Mouse (Mus musculus) liver, postnatal 0 days (tissue): ENCODE measurements around the gene Nav1. TPM values are rescaled to one million over a fixed set of nuclear protein-coding genes. Genes with fewer than 3 reads are reported as not detected.
"Not testable (repeated sequence)": the region's sequence is repeated elsewhere in the genome, so short reads cannot be mapped to it uniquely, and the experiment has no call there.

ENCODE experiments used
- ATAC-seq: fragments of 200-750 bp; cut with Nextera tagmentation; 2 replicates; pipeline ENCODE4 v1.8.0; 2017; ENCODE audit warnings: mild to moderate bottlenecking, moderate library complexity
- DNase-seq: peaks from one replicate; pipeline ENCODE4 v3.0.0-alpha.2; 2016
- H3K27ac ChIP-seq: fragments of 300-500 bp; sonication (generic); 2 replicates; pipeline ENCODE4 v1.5.1; 2014; ENCODE audit warnings: antibody characterized with exemption, moderate library complexity, mild to moderate bottlenecking, low read depth
- H3K27me3 ChIP-seq: fragments of 300-500 bp; sonication (generic); 2 replicates; pipeline ENCODE4 v1.6.1; 2014; ENCODE audit warnings: low read length, control low read depth, mixed read lengths; ENCODE audit not compliant: insufficient read depth
- H3K36me3 ChIP-seq: fragments of 300-500 bp; sonication (generic); replicated peaks from 2 replicates; pipeline ENCODE4 v1.6.1; 2014; ENCODE audit warnings: mild to moderate bottlenecking, control low read depth, low read length, moderate library complexity, mixed read lengths; ENCODE audit not compliant: insufficient read depth
- H3K4me1 ChIP-seq: fragments of 300-500 bp; sonication (generic); 2 replicates; pipeline ENCODE4 v1.6.1; 2014; ENCODE audit warnings: antibody characterized with exemption, mild to moderate bottlenecking, control low read depth; ENCODE audit not compliant: insufficient read depth
- H3K4me2 ChIP-seq: fragments of 300-500 bp; sonication (generic); 2 replicates; pipeline ENCODE4 v1.6.1; 2014; ENCODE audit warnings: low read depth, mild to moderate bottlenecking, low read length, moderate library complexity, mixed read lengths
- H3K4me3 ChIP-seq: fragments of 300-500 bp; sonication (generic); 2 replicates; pipeline ENCODE4 v1.5.1; 2014; ENCODE audit warnings: low read depth, low read length
- H3K9ac ChIP-seq: fragments of 300-500 bp; sonication (generic); replicated peaks from 2 replicates; pipeline ENCODE4 v1.6.1; 2014; ENCODE audit warnings: mild to moderate bottlenecking, moderate library complexity
- H3K9me3 ChIP-seq: fragments of 300-500 bp; sonication (generic); 2 replicates; pipeline ENCODE4 v1.6.1; 2016; ENCODE audit warnings: mild to moderate bottlenecking, control low read depth, low read length, mixed read lengths
- CTCF ChIP-seq: sonication (generic); IDR thresholded peaks from 2 replicates; pipeline ENCODE4 v1.5.1; 2016; ENCODE audit warnings: antibody characterized with exemption, low read depth
- EP300 ChIP-seq: IDR thresholded peaks from 2 replicates; pipeline ENCODE4 v1.6.1; 2016; ENCODE audit warnings: antibody characterized with exemption, low read depth, mild to moderate bottlenecking
- WGBS: fragments of 180-500 bp; shearing (Covaris S2); extraction: QIAGEN DNeasy Blood & Tissue Kit; methylation state at CpG from one replicate; pipeline ENCODE4 v1.1.7; 2014; ENCODE audit not compliant: insufficient replicate concordance; 5-methylcytosine and 5-hydroxymethylcytosine counted together
- polyA plus RNA-seq: library from polyadenylated mRNA; unstranded; fragments of >200 nt; fragmentation: Nextera tagmentation; extraction: Ambion mirVana; gene quantifications from 2 replicates; pipeline ENCODE4 v1.2.1, GENCODE M21; 2015

Gene Nav1
- polyA plus RNA-seq, 1 experiment from 2014 or later: 0.94 TPM

DNA sequence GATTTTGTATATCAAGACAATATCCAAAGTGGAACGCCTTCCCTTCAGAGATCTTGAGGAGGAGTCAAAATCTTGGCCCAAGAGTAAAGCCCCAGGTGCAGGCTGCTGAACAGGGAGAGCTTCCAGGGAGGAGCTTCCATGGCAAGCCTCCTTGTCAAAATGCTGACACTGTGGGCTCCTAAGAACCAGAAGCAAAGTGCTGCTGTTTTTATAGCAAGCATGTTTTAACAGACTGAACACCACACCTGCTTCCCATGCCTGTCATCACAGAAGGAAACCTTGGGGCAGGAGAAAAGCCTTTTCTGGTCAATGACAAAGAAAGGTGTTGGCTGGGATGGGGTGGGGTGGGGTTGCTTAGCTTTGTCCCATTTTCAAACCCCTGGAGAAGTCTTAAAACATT, 112.0 kb downstream of the Nav1 start:
- no peak overlapping the region for H3K4me2 ChIP-seq
- H3K27ac ChIP-seq: no peak overlapping the region
- 77% methylated on average over 1 of the region's 1 CpGs for WGBS
- no peak overlapping the region for H3K4me3 ChIP-seq
- H3K9me3 ChIP-seq: no peaks in the 10 kb centered on the region
- ATAC-seq: no peak
- H3K9ac ChIP-seq: no peak overlapping the region
- no peaks in the 10 kb centered on the region for H3K4me1 ChIP-seq
- TF ChIP-seq CTCF: no peak
- H3K36me3 ChIP-seq: no peaks in the 10 kb centered on the region
- no peak for DNase-seq
- H3K27me3 ChIP-seq: no peaks in the 10 kb centered on the region

- H3K4me2 ChIP-seq: no peak overlapping the region
- TF ChIP-seq EP300: no peak
- no peak for TF ChIP-seq CTCF
- DNase-seq (no peak), ATAC-seq (no peak)
- H3K36me3 ChIP-seq: no peaks in the 10 kb centered on the region
- H3K27ac ChIP-seq: no peak overlapping the region
- no peaks in the 10 kb centered on the region for H3K4me1 ChIP-seq
- H3K9me3 ChIP-seq: no peaks in the 10 kb centered on the region
- no peaks in the 10 kb centered on the region for H3K27me3 ChIP-seq
- no peak overlapping the region for H3K4me3 ChIP-seq
- 78% methylated on average over 6 of the region's 6 CpGs for WGBS
- H3K9ac ChIP-seq: no peak overlapping the region
These were observed 113.2 kb downstream of the Nav1 start for GRCm38 (mm10) chr1:135493862-135494261.

- H3K4me2 ChIP-seq: no peak overlapping the region
These were observed 114.7 kb downstream of the Nav1 start for GRCm38 (mm10) chr1:135492406-135492805.

DNA sequence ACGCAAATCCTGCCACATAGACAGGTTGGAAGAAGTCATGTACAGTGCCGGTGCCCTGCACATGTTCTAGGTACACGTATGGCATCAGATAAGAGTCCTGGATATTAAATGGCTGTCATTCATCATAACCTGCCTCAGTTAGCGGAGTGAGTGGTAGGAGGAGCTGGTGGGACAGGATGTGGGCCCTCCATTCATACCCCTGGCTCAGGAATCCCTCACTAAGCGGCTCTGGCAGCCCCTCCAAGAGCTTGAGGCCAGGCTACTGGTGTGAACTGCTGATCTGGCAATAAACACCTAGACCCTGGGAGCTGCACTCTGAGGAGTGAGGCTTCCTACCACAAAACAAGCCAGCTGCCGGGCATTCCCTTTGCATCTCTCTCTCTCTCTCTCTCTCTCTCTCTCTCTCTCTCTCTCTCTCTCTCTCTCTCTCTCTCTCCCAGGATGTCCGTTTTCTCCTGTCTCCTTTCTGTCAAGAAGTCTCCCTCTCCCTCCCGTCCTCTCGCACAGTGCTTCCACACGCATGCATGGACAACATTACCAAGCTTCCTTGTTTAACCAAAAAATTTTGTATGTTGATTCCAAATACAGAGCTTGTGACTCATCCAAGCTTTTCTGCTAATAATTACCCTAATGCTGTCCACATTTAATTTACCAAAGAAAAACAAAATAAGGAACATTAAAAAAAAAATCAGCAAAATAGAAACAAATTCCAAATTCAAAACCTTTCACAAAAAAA, 116.0 kb downstream of the Nav1 start:
- DNase-seq (no peak), ATAC-seq (no peak)
- no peaks in the 10 kb centered on the region for H3K9me3 ChIP-seq
- TF ChIP-seq CTCF (no peak), EP300 (no peak)
- no peak overlapping the region for H3K4me2 ChIP-seq
- H3K4me3 ChIP-seq: no peak overlapping the region
- no peaks in the 10 kb centered on the region for H3K4me1 ChIP-seq
- H3K9ac ChIP-seq: no peak overlapping the region
- H3K27ac ChIP-seq: no peak overlapping the region
- H3K27me3 ChIP-seq: no peaks in the 10 kb centered on the region
- no peaks in the 10 kb centered on the region for H3K36me3 ChIP-seq
- 75% methylated on average over 10 of the region's 10 CpGs for WGBS

More at GRCm38 (mm10) chr1:135492406-135492805, 114.7 kb downstream of the Nav1 start:
- Histone ChIP-seq H3K4me1 (no peaks in the 10 kb centered on the region), H3K9ac (no peak overlapping the region), H3K27me3 (no peaks in the 10 kb centered on the region), H3K36me3 (no peaks in the 10 kb centered on the region), H3K9me3 (no peaks in the 10 kb centered on the region), H3K27ac (no peak overlapping the region), H3K4me3 (no peak overlapping the region)
- ATAC-seq: no peak
- no peak for DNase-seq
- TF ChIP-seq CTCF (no peak), EP300 (no peak)
- 83% methylated on average over 10 of the region's 10 CpGs for WGBS

GRCm38 (mm10) chr1:135488879-135489278, 118.2 kb downstream of the Nav1 start:
- Histone ChIP-seq H3K36me3 (no peaks in the 10 kb centered on the region), H3K27ac (no peak overlapping the region), H3K27me3 (no peaks in the 10 kb centered on the region), H3K9me3 (no peaks in the 10 kb centered on the region), H3K9ac (no peak overlapping the region), H3K4me1 (no peaks in the 10 kb centered on the region), H3K4me2 (no peak overlapping the region), H3K4me3 (no peak overlapping the region)
- DNase-seq (no peak), ATAC-seq (no peak)
- WGBS: 70% methylated on average over 9 of the region's 9 CpGs
- TF ChIP-seq EP300 (no peak), CTCF (no peak)

GRCm38 (mm10) chr1:135485179-135485578, 121.9 kb downstream of the Nav1 start:
- no peaks in the 10 kb centered on the region for H3K27me3 ChIP-seq
- no peak overlapping the region for H3K4me3 ChIP-seq
- no peak overlapping the region for H3K27ac ChIP-seq
- no peak for DNase-seq
- ATAC-seq: no peak
- 82% methylated on average over 7 of the region's 7 CpGs for WGBS
- H3K4me1 ChIP-seq: no peaks in the 10 kb centered on the region
- TF ChIP-seq CTCF (no peak), EP300 (no peak)
- no peaks in the 10 kb centered on the region for H3K9me3 ChIP-seq
- no peak overlapping the region for H3K9ac ChIP-seq
- no peaks in the 10 kb centered on the region for H3K36me3 ChIP-seq
- H3K4me2 ChIP-seq: no peak overlapping the region

DNA sequence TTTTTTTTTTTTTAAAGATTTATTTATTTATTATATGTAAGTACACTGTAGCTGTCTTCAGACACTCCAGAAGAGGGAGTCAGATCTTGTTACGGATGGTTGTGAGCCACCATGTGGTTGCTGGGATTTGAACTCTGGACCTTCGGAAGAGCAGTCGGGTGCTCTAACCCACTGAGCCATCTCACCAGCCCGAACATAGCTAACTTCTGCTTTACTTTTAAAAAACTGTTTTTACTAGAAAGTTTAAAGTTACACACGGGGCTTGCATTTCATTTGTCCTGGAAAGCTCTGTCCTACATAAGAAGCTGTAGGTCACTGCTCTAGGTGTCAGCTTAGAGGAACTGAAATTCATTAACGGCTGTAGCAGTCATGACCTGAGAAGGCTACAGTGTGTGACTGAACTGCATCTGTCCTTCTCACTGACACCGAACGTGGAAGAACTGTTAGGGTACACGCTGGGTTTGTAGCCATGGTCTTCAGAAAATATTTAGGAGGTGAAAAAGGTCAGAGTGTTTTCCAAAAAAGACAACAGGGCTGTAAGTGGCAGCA, 122.5 kb downstream of the Nav1 start:
- H3K9ac ChIP-seq, H3K4me3 ChIP-seq, H3K4me2 ChIP-seq, H3K27ac ChIP-seq, H3K9me3 ChIP-seq, H3K27me3 ChIP-seq, ATAC-seq, H3K36me3 ChIP-seq, DNase-seq, H3K4me1 ChIP-seq: not testable (repeated sequence)
- WGBS: 81% methylated on average over 8 of the region's 9 CpGs
